Mouse (Mus musculus) C2C12 (cell line): ENCODE measurements around the gene Rnf225.

Source experiments
- CEBPB ChIP-seq: IDR thresholded peaks from one replicate; pipeline ENCODE4 v1.6.1; 2011; ENCODE audit warnings: low read depth, mild to moderate bottlenecking, control low read depth, moderate library complexity
- CTCF ChIP-seq: IDR thresholded peaks from one replicate; pipeline ENCODE4 v1.5.1; 2011; ENCODE audit not compliant: control insufficient read depth, insufficient read depth, insufficient read length
- MAX ChIP-seq: IDR thresholded peaks from one replicate; pipeline ENCODE4 v1.6.1; 2011; ENCODE audit warnings: mild to moderate bottlenecking, control low read depth
- MYOD1 ChIP-seq: IDR thresholded peaks from one replicate; pipeline ENCODE4 v1.6.1; 2011; ENCODE audit warnings: low read depth; ENCODE audit not compliant: control insufficient read depth, insufficient read length
- MYOG ChIP-seq: IDR thresholded peaks from one replicate; pipeline ENCODE4 v1.6.1; 2011; ENCODE audit not compliant: control insufficient read depth, insufficient read length; ENCODE audit errors: extremely low read depth
- USF1 ChIP-seq: IDR thresholded peaks from one replicate; pipeline ENCODE4 v1.6.1; 2011; ENCODE audit warnings: low read depth, mild to moderate bottlenecking, control low read depth, moderate library complexity

GRCm38 (mm10) chr7:12922729-12923128 is 4.5 kb upstream of the Rnf225 start:
- TF ChIP-seq CTCF (no peak), USF1 (no peak), MYOG (no peak), MAX (no peak), MYOD1 (no peak), CEBPB (no peak)
